7 mouse cellular contexts compared by ENCODE assay signal in genomic region chr4:55349452-55350218, GRCm38 (mm10). TPM values are rescaled to one million over a fixed set of nuclear protein-coding genes. Genes with fewer than 3 reads are reported as not detected.
DNase-seq lines count a peak whose midpoint lies in the region; ATAC-seq and TF ChIP-seq lines count a peak whose summit lies in the region.

Gene Rad23b (plus strand): TSS chr4:55350043.

- H3K4me2 ChIP-seq in intestine, postnatal 0 days (replicated peaks; ENCODE audit: low read depth), result peak within 1 kb of the TSS; percentile 85
- peak within 1 kb of the TSS; percentile 66 for H3K4me2 ChIP-seq in midbrain, embryonic 12.5 days (replicated peaks)

- under 1% methylated on average over 76 of the region's 77 CpGs for WGBS in intestine, postnatal 0 days
- WGBS in midbrain, embryonic 12.5 days, result under 1% methylated on average over 77 of the region's 77 CpGs
- under 1% methylated on average over 77 of the region's 77 CpGs for WGBS in small intestine, adult 2 months

- intact Hi-C loops in left cerebral cortex, postnatal 4 days (cut with DNase I), result no loop called here

- peak within 1 kb of the TSS; percentile 97 for H3K4me3 ChIP-seq in intestine, postnatal 0 days (ENCODE audit: low read depth, low read length)
- H3K4me3 ChIP-seq in midbrain, embryonic 12.5 days, result peak within 1 kb of the TSS; percentile 95
- H3K4me3 ChIP-seq in small intestine, adult 2 months (ENCODE audit: low read depth, low read length), result peak within 1 kb of the TSS; percentile 90

- no peaks in the 10 kb centered on the region; the same call in 1 of the 2 replicates for H3K4me1 ChIP-seq in intestine, postnatal 0 days (replicated peaks; ENCODE audit: control insufficient read depth, insufficient read depth, low read length)
- H3K4me1 ChIP-seq in midbrain, embryonic 12.5 days, result peaks cover 25% of the 10 kb centered on the region
- H3K4me1 ChIP-seq in small intestine, adult 2 months (ENCODE audit: control insufficient read depth, insufficient read depth, insufficient read length, low read length), result peaks cover 4% of the 10 kb centered on the region; the same call in 1 of the 2 replicates

- H3K36me3 ChIP-seq in intestine, postnatal 0 days (ENCODE audit: control insufficient read depth, insufficient read depth), result no peaks in the 10 kb centered on the region
- no peaks in the 10 kb centered on the region for H3K36me3 ChIP-seq in midbrain, embryonic 12.5 days
- H3K36me3 ChIP-seq in small intestine, adult 2 months (ENCODE audit: control insufficient read depth, insufficient read depth, low read length), result no peaks in the 10 kb centered on the region

- no peaks in the 10 kb centered on the region for H3K27me3 ChIP-seq in intestine, postnatal 0 days (replicated peaks; ENCODE audit: control insufficient read depth, insufficient read depth, low read length)
- 0 out of 2 replicates have a peak, but pooled peaks cover 4% of the 10 kb centered on the region for H3K27me3 ChIP-seq in midbrain, embryonic 12.5 days
- H3K27me3 ChIP-seq in small intestine, adult 2 months (ENCODE audit: control insufficient read depth, insufficient read depth, low read length), result no peaks in the 10 kb centered on the region

- H3K9ac ChIP-seq in intestine, postnatal 0 days (ENCODE audit: low read depth, low read length), result peak within 1 kb of the TSS; percentile 92
- peak within 1 kb of the TSS; percentile 96 for H3K9ac ChIP-seq in midbrain, embryonic 12.5 days (replicated peaks)

- TF ChIP-seq CTCF in intestine, postnatal 0 days (IDR thresholded peaks at IDR 0.05; ENCODE audit: low read depth), result peak; percentile 46
- TF ChIP-seq CTCF in small intestine, adult 2 months (IDR thresholded peaks at IDR 0.05; ENCODE audit: extremely low read depth, insufficient read length, insufficient replicate concordance, low read depth, low read length), result no peak

- no peaks in the 10 kb centered on the region for H3K9me3 ChIP-seq in intestine, postnatal 0 days (ENCODE audit: control insufficient read depth)
- H3K9me3 ChIP-seq in midbrain, embryonic 12.5 days, result no peaks in the 10 kb centered on the region

- H3K27ac ChIP-seq in intestine, postnatal 0 days (ENCODE audit: low read depth, low read length), result peak within 1 kb of the TSS; percentile 83
- H3K27ac ChIP-seq in midbrain, embryonic 12.5 days (replicated peaks), result peak within 1 kb of the TSS; percentile 96
- H3K27ac ChIP-seq in small intestine, adult 2 months (ENCODE audit: insufficient read depth, low read depth, low read length), result peak within 1 kb of the TSS; percentile 62

- ATAC-seq in intestine, postnatal 0 days, result peak; percentile 99
- ATAC-seq in midbrain, embryonic 12.5 days (ENCODE audit: low FRiP score, low read depth), result peak; percentile 96

- peak; percentile 100 for DNase-seq in adrenal gland, adult 8-10 months
- peak; percentile 100 for DNase-seq in embryo, embryonic 9.5 days (ENCODE audit: extremely low spot score)
- DNase-seq in gonadal fat pad, adult 2 months (ENCODE audit: low read depth), result no peak
- peak; percentile 100 for DNase-seq in left cerebral cortex, postnatal 4 days

- peak; percentile 76 for TF ChIP-seq POLR2A in small intestine, adult 2 months (IDR thresholded peaks at IDR 0.05; ENCODE audit: low read depth, low read length)

RNA-seq across cellular contexts. Expression of gene Rad23b, which starts in this region (rescaled TPM):
- total RNA-seq in adrenal gland, adult 8-10 months (2022), result 100 to 1,000 TPM; 124 to 153 (median 132) TPM
- 151 and 165 TPM in 2 replicates for polyA plus RNA-seq in gonadal fat pad, adult 2 months (2012; rRNA removed)
- polyA plus RNA-seq in intestine, postnatal 0 days (2015; fragmentation: Nextera tagmentation; extraction: Ambion mirVana), result 52.1 and 53.4 TPM in 2 replicates
- 100 to 1,000 TPM; 203 to 212 TPM for total RNA-seq in left cerebral cortex, postnatal 4 days (2021)
- polyA plus RNA-seq in midbrain, embryonic 12.5 days (2016; fragmentation: Nextera tagmentation; extraction: Ambion mirVana), result 109 and 113 TPM in 2 replicates
- 117 and 267 TPM in 2 replicates for polyA plus RNA-seq in small intestine, adult 2 months (2012; rRNA removed)
